Mouse (Mus musculus): Measurements from ENCODE around the gene Tmprss9.

Tmprss9 gene

GRCm38 (mm10) chr10:80915736-80916135, 44.1 kb downstream of the Tmprss9 start:
- no peak for DNase-seq (ENCODE audit: low spot score)

- DNase-seq (ENCODE audit: low spot score), result peak; percentile 37
Observed at GRCm38 (mm10) chr10:80917336-80917778, 45.7 kb downstream of the Tmprss9 start.

- DNase-seq (ENCODE audit: low spot score), result peak; percentile 82
Observed at GRCm38 (mm10) chr10:80917779-80918434, 46.3 kb downstream of the Tmprss9 start, which contains the start of gene Lmnb2. Gene Lmnb2, minus strand, starts transcription at chr10:80918245.

GRCm38 (mm10) chr10:80921923-80922322, 50.3 kb downstream of the Tmprss9 start:
- no peak for DNase-seq (ENCODE audit: low spot score)

- DNase-seq (ENCODE audit: low spot score), result no peak
Observed at GRCm38 (mm10) chr10:80925472-80925871, 53.8 kb downstream of the Tmprss9 start.

GRCm38 (mm10) chr10:80928586-80929298, 57.1 kb downstream of the Tmprss9 start:
- DNase-seq (ENCODE audit: low spot score), result peak; percentile 95

- peak; percentile 100 for DNase-seq (ENCODE audit: low spot score)
Observed at GRCm38 (mm10) chr10:80929299-80930226, 57.9 kb downstream of the Tmprss9 start, which contains the start of gene Gadd45b. Gene Gadd45b, plus strand, starts transcription at chr10:80930073.

- peak; percentile 56 for DNase-seq (ENCODE audit: low spot score)
Observed at GRCm38 (mm10) chr10:80930361-80931152, 58.9 kb downstream of the Tmprss9 start.

GRCm38 (mm10) chr10:80931153-80931671, 59.6 kb downstream of the Tmprss9 start:
- DNase-seq (ENCODE audit: low spot score), result no peak

- no peak for DNase-seq (ENCODE audit: low spot score)
Observed at GRCm38 (mm10) chr10:80931695-80932094, 60.0 kb downstream of the Tmprss9 start.

GRCm38 (mm10) chr10:80932206-80932605, 60.6 kb downstream of the Tmprss9 start:
- DNase-seq (ENCODE audit: low spot score), result peak; percentile 59

GRCm38 (mm10) chr10:80932700-80933420, 61.2 kb downstream of the Tmprss9 start:
- no peak for DNase-seq (ENCODE audit: low spot score)

- peak; percentile 58 for DNase-seq (ENCODE audit: low spot score)
Observed at GRCm38 (mm10) chr10:80933421-80933979, 61.9 kb downstream of the Tmprss9 start.

- DNase-seq (ENCODE audit: low spot score), result no peak
Observed at GRCm38 (mm10) chr10:80934136-80934985, 62.7 kb downstream of the Tmprss9 start.

- peak; percentile 49 for DNase-seq (ENCODE audit: low spot score)
Observed at GRCm38 (mm10) chr10:80935241-80935640, 63.6 kb downstream of the Tmprss9 start.

- DNase-seq (ENCODE audit: low spot score), result no peak
Observed at GRCm38 (mm10) chr10:80935698-80936097, 64.0 kb downstream of the Tmprss9 start.

GRCm38 (mm10) chr10:80936135-80936809, 64.6 kb downstream of the Tmprss9 start:
- peak; percentile 83 for DNase-seq (ENCODE audit: low spot score)

GRCm38 (mm10) chr10:80936810-80937164, 65.1 kb downstream of the Tmprss9 start:
- DNase-seq (ENCODE audit: low spot score), result peak; percentile 36

- peak; percentile 80 for DNase-seq (ENCODE audit: low spot score)
Observed at GRCm38 (mm10) chr10:80937646-80938045, 66.0 kb downstream of the Tmprss9 start.

Data from MN1 (cell line).